Mouse (Mus musculus) ES-E14 (cell line): ENCODE data around the gene Calca.

Experiments used
- MAFK ChIP-seq: IDR thresholded peaks from 2 replicates; pipeline ENCODE4 v1.6.1; 2014; ENCODE audit warnings: mild to moderate bottlenecking, low read depth, low read length, inconsistent platforms; ENCODE audit not compliant: insufficient read depth
- ZC3H11A ChIP-seq: IDR thresholded peaks from 2 replicates; pipeline ENCODE4 v1.6.1; 2012; ENCODE audit warnings: low read depth, mild to moderate bottlenecking, inconsistent platforms, low read length, borderline replicate concordance
- ZNF384 ChIP-seq: IDR thresholded peaks from 2 replicates; pipeline ENCODE4 v1.6.1; 2012; ENCODE audit warnings: low read depth, low read length, inconsistent platforms

DNA sequence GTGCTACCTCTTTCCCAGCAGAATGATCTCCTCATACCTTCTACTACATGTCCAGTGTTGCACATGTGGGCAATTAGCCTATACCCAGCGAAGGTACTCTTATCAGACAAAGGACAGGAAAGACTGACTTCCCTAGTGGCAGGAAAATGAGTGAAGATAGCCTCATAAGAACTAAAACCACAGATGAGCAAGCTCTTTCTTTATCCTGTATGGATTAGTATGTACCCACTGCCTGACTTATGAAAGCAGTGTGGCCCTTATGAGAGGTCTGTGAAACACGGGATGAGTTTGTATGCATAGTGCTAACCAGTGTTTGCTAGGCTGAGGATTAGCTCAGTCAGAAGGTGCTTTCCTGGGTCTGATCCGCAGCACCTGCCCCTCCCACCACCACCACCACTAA is 13.6 kb upstream of the Calca start:
- TF ChIP-seq ZC3H11A: no peak
- no peak for TF ChIP-seq ZNF384
- TF ChIP-seq MAFK: no peak
